Mouse (Mus musculus) frontal cortex, adult 2 months (tissue): ENCODE measurements around the gene Sfrp5. TPM values are rescaled to one million over a fixed set of nuclear protein-coding genes. Genes with fewer than 3 reads are reported as not detected.

Experiments
- DNase-seq, 2 experiments: peaks; one replicate each; pipeline ENCODE4 v3.0.0; 2022; ENCODE audit warnings: low spot score in 1 of 2; ENCODE audit errors: extremely low spot score in 1 of 2
- polyA plus RNA-seq: library from polyadenylated mRNA; depleted of rRNA; stranded (reverse); fragments of >200 nt; gene quantifications from 2 replicates; pipeline ENCODE4 v1.2.3, GENCODE M21; 2012

Sfrp5 gene
- polyA plus RNA-seq, 1 experiment: 3.6 TPM

DNA sequence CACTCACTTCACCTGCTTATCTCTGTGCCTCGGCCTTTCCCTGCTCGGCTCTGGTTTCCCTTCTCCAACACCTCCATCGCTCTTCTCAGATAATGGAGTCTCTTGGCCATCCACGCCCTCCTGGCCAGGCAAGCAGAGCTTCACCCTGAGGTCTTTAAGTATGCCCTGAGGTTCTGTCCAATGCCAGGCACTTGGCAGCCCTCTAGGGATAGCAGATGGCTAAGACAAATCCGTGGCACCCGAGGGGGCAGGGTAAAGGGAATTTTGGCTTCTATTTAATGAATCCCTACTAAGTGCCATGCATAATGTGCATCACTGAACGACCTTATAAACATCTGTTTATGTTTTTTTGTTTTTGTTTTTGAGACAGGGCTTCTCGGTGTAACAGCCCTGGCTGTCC, 415 bp upstream of the Sfrp5 start:
- DNase-seq: no peak

DNA sequence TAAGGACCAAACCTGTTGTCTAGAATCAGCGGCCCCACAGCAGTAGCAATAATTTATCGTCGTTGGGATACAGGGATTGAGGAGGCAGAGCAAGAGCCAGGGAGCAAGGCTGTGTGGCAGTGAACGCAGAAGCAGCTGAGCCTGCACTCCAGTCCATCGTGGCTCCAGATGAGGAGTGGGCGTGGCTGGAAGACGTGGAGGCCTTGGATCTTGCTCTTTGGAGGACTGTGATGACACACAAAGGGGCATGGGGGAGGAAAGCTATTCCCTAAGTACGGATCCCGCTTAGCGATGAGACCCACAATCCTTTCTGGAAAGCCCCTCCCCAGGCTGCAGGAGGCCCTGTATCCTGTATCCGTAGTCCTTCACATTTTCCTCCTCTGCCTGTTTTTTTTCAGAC, 4.0 kb downstream of the Sfrp5 start:
- DNase-seq: peak in 1 of 2 experiments; percentile 17

DNA sequence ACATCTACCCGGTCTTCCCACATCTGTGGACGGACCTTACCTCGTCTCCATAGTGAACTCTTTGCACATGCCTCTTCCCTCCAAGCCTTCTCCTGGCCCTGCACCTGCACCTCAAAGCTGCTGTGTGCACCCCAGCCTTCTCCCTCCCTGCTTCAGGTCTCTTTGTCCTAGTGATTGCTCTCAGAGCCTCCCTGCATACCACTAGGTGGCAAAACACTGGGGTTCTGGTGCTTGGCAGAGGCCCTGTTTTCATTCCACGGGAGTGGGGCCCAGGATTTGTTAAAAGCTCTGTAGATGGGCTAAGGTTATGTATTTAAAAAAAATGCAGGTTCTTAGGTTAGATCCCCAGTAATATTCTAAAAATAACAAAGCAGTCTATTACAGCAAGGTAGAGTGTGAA, 5.0 kb downstream of the Sfrp5 start:
- peak in 1 of 2 experiments; percentile 29 for DNase-seq

DNA sequence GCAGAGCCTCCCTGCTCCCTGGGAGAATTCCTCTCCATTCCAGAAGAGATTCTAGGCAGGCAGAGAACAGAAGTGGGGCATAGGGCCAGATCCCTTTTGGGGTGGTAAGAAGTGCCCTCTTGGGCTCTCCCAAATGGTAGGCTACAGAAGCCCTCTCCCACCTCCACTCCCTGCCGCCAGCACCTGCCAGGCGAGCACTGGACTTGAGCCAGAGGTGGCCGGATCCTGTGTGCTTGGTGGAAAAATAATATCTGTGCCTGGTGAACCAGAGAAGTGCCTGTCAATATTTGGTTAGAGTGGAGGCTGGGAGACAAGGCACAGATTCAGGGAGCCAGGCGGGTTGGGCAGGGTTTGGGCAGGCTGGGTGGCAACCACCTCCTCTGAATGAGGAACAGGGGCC, 5.7 kb downstream of the Sfrp5 start:
- no peak for DNase-seq

DNA sequence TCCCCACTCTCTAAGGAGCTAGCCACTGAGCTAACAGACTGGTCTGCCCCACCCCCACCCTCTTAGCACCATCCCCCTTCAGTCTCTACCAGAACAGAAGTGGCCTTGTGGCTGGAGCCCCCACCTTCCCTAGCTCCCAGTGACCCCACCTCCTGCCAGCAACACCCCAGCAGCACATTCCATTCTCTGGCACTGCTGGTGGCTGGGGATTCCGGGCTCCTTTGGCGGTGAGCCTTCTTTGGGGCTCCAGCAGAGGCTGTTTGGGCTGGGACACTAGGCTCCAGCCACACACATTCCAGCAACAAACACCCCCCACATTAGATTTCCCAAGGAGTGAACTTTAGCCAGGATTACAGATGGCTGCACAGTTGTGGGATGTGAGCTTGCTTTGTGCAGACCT, 8.7 kb downstream of the Sfrp5 start:
- DNase-seq: no peak

DNA sequence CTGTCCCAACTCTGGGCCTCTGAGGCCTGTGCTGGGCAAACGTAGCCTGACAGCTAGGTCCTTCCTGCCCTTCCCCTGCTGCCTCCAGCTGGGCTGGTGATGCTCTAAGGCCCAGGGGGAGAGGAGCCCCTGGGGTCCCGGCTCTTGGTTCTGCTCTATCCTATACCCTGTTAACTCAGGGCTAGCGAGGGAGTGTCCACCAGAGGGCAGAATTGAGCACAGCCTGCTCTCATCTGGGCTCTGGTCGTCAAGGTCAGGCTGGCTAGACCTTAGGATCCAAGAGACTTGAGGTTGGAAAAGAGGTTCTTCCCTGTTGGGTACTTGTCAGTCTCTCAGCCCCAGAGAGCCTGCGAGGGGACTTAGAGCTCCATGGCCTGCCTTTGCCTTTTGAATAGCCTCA, 11.6 kb downstream of the Sfrp5 start:
- peak in 1 of 2 experiments; percentile 71 for DNase-seq

DNA sequence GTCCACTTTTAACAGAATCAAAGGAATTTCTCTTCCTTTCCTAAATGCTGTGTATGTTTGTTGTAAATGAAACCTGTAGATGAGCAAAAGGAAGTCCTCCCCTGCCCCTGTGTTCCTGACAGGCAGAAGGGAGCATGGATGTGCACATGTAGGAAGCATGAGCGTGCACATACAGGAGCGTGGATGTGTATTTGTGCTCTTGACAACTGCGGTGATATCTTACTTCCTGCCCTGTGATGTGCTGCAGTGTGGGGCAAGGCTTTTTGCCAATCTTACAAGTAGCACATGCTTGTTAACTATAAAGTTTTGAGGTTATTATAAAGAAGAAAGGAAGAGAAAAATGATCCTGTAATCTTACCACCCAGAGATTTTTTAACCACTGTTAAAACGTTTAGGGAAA, 12.3 kb downstream of the Sfrp5 start:
- DNase-seq: no peak

DNA sequence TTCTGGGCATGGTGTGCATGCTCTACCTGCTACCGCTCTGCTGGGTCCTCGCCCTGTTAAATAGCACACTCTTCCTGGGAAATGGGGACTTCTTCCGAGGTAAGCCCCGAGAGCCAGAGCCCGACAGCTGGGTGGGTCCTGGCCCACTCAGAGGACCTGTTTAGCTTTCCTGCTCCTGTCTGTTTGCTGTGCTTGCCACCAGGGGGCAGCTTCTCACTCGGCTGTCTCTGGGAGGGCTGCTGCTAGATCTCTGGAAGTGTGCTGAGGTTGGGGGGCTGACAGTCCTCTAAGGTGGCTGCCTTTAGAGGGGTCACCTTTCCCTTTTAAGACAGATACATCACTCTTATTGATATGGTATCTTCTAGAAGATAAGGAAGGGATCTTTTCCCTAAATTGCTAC, 19.4 kb downstream of the Sfrp5 start:
- no peak for DNase-seq

DNA sequence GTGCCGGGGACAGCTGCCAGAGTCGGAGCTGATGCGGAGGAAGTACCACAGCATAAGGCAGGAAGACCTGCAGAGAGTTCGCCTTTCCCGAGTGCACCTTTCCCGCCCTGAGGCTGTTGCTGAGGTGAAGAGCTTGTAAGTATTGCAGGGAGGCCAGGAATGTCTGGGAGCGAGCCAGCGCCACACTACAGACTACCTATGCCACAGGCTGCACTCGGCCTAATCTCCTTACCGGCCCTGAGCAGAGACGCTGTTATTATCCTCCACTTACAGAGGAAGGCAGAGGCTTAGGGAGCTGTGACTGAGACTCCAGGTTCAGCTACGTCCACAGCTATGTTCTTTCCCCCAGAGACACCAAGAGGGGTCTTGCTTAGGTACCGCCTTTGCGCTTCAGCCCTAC, 22.7 kb downstream of the Sfrp5 start:
- DNase-seq: no peak

DNA sequence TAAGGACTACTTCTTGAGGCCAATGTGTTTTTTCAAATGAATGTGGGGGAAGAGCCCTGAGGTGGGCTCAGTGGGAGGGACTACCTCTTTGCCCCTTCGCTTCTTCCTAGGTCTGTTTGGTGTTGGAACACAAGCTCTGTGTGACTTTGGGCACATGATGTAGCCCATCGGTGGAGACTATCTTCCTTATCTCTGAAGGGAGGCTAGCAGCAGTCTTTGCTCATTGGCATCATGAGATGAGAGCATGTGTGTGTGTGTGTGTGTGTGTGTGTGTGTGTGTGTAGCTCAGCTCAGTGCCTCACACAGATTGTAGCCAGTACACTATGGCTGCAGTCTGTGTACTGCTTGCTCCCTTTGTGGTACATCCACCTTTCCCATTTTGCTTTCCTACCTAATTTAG, 24.6 kb downstream of the Sfrp5 start:
- DNase-seq: no peak

DNA sequence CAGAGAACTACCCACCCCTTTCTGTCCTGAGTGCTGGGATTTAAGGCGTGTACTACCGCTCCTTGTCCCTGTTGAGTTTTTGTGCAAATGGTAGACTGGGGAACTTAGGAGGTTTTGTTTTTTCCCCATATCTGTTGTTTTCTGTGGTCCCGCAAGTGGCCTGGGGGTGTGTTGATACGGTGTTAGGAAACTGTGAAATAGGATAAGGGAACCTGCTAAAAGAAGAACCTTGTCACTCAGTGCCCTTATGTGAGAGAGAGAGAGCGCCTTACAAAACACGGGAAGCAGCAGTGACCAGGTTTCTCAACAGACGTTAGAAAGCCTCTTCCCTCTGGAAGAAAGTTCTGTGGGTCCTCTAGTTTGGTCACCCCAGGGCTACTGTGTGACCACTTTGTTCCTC, 25.2 kb downstream of the Sfrp5 start:
- DNase-seq: no peak

DNA sequence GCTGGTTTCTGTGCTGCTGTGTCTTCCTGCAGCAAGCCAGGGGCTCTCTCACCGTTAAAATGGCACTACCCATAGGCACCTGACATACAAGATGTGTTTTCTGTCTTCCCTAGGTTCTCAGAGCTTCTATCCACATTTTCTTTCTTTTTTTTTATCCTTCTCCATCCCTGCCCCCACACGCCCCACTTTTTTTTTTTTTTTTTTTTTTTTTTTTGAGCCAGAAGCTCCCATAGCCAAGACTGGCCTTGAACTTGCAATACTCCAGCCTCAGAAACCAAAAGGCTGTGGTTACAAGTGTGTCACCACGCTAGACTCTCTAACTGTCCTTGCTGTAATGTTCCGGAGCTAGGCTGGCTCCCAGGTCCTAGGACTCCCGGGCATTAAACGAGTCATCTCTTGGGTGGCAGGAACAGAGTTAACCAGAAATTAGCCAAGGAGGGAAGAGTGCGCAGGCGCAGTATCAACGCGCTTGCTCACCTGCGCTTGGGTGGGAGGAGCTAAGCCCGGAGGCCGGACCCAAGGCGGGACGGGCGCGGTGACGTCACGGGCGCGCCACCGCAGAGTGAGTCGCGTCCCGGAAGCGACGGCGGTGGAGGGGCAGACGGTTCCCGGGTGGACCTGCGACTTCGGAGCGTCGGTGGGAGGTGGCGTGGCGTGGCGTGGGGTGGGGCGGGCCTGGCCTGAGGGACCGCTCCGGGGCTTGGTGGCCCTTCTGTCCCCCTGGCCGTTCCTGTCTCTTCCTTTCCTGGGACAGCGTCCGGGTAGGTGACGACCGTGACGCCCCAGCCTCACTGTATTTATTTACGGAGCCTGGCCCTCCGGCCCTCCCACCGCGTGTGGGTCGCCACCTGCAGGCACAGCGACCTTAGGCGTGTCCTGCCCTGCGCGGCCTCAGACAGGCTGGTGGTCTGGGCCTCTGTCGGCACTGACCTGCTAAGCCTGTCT, 31.8 kb downstream of the Sfrp5 start:
- peak; percentile 90 to 95 for DNase-seq

DNA sequence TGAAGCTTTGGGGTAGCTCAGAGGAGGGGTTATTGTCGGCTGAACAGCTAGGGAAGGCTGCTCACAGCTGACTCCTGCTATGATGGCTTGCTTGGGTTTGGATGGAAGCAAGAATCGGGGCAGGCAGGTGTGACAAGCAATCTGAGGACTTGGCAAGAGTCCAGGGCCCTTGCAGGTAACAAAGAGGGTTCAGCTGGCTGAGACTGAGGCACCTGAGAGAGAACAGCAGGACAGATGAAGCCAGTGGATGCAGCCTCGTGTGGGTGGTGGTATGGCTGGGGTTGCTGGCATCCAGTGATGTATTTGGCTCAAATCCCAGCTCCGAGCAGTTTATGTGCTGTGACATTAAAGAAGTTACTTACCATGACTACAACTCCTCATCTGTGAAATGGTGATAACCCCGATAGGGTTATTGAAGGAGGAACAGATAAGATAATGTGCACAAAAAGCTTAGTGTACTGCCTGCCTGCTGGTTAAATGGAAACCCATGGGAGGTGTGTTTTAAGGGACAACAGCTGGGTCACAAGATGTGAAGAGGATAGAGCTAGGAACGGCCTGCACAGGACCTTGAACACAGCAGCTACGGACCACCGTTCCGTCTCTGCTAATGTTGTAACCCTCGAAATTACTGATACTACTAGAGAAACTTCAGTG, 32.6 kb downstream of the Sfrp5 start:
- DNase-seq: no peak

DNA sequence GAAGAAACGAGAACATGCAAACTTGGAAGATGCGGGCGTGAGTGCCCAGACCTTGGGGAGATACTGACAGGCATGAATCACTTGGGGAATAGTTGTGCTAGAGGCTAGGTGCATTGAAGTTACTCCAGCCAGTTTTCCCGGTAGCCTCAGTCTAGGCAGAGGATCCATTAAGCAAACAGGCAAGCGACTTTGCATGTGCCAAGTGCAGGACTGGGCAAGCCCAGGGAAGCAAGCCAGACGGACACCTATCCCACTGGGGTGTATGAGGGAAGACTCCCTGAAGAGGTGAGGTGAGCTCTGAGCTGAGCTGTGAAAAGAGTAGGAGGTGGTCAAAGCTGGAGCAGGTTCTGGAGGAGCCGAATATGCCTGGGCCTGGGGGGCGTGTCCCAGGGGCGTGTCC, 34.6 kb downstream of the Sfrp5 start:
- DNase-seq: no peak

DNA sequence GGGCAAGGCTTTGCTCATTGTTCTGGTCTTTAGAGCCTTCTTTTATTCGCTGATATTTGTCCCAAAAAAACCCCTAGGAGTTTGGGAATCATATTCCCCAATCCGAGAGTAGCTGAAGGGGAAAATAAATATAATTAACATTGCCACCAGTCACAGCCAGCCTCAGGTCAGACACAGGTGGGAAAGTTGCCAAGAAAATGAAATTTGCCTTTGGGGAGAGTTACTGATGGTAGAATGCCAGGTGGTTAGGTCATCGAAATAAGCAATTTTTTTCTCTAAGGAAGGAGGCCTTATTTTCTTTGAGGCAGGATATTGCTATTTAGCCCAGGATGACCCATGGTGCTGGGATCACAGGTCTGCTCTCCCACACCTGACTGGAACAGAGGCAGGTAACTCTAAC, 35.3 kb downstream of the Sfrp5 start:
- DNase-seq: no peak

DNA sequence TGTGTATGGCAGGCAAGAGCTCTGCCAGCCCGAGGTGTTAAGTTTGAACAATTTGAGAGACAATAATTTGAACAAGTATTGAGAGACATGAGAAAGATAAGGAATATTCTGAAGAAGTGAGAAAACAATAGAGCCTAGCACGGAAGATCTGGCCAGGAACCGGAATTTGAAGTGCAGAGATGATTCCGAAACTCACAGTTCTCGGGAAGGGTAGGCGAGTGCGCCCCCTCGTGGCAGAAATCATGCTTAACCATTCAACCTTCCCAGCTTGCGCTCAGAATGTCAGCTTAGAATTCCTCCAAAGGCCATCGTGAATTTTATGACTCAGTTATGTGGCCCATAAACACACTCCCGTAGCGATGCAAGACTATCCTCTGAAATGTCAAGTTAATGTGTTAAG, 35.9 kb downstream of the Sfrp5 start:
- peak; percentile 58 to 95 for DNase-seq

DNA sequence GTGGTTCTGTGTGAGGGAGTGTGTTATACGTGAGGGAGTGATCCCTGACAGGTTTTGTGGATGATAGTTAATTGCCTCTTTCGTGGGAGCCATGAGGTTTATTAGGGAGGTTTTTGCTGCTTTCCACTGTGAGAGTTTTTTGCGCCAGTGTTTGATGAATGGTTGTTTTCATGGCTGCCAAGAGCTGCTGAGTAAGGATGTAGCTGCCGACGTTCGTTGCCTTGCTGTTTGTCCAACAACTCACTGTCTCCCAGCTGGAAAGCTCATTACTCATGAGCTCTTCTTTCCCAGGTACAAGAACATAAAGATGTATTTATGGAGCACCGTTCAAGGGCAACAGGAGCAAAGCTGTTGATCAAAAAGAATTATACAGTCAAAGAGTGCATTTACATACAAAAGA, 37.9 kb downstream of the Sfrp5 start:
- no peak for DNase-seq

DNA sequence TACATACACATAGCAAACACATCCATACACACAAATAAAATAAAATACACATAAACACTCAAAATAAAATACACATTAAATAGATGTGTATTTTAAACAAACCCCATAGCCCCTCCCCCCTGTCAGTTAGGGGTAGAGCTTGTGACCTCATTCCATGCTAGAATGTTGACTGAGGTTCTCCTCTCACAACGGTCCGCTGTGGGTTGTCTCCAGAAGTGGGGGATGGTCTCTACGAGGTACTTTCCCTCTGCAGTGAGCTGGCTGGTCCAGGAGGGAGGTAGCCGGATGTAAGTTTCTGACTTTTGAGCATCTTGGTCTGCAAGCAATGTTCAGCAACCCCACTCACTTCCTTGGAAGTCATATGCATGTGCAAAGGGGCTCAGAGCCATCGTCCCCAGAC, 38.3 kb downstream of the Sfrp5 start, which contains the start of gene Zfyve27:
Zfyve27 (plus strand) TSS at position 188 of the 400 bp plus-strand sequence.
- no peak for DNase-seq

DNA sequence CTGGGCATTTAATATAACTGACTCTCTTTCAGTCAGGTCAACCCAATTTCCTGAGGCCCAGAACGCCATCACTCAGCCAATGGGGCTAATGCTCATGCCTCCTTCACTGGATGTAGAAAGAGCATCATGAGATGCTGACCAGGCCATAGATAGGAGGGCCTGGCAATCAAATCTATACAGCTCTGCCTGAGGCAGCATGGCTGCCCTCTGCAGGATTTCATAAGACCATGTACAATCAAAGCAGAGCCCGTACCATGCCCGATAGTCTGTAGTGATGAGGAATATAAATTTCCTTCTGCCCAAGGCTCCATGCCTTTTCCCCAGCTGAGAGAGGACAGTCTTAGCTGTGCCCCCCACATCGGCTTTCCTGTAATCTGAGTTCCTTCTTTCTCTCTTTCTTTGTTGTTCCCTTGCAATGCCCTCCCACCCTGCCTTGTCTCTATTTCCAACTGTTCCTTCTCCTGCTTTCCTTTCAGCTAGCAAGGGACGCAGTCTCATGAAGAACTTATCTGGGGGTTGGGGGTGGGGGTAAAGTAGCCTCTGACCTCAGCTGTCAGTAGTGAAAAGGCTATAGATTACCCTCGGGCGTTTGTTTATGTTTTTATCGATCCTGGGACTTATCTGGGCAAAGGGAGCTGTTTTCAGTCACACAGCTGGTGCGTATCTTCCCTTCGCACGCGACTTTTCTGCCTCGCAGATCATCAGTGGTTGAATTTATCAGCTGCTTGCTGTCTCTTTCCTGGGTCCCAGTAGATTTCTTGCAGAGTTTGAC, 43.6 kb downstream of the Sfrp5 start:
- no peak for DNase-seq

DNA sequence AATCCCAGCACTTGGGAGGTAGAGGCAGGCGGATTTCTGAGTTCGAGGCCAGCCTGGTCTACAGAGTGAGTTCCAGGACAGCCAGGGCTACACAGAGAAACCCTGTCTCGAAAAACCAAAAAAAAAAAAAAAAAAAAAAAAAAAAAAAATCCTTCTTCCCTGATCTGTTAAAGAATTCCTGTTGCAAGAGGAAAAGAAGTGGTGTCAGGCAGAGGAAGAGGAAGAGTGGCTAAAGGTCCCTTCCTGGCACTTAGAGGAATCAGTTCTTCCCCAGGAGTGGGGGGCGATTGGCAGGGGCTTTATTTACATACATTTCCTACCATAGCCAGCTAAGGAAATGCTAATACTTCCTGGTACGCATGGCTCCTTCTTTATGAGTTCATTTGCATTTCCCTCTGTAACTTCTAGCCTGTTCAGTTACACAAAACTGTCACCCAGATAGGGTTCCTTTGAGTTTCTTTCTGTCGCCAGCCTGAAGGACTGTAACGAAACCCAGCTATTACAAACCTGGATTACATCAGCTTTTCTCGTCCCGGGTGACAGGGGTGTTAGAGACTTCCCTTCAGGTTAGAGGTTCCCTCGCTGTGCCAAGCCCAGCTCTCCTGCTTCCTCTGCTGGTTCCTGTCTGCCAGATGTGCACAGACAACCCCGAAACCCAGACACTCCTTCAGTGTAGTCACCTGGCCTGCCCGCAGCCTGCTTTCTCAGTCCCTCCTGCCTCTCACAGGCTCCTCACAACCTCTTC, 44.4 kb downstream of the Sfrp5 start:
- no peak for DNase-seq
